Mouse (Mus musculus) cerebellum, postnatal 10 days (tissue): ENCODE measurements at regions not wholly inside any gene's neighbourhood (a gene's known extent, or its start where the extent isn't known, plus 50 kb on each side); places are given as distances from the start of the nearest gene placed in this dataset.

Experiments used
- DNase-seq, 2 experiments: peaks; one replicate each; pipeline ENCODE4 v3.0.0; 2021; ENCODE audit warnings: mixed read lengths in 2 of 2

GRCm38 (mm10) chr8:44839504-44840209 lies 95.6 kb upstream of the Fat1 start:
- DNase-seq, result peak; percentile 35 to 41

- no peak for DNase-seq
Measured at GRCm38 (mm10) chr8:44840646-44841045, 94.6 kb upstream of the Fat1 start.

- DNase-seq, result no peak
Measured at GRCm38 (mm10) chr8:44844362-44844761, 90.9 kb upstream of the Fat1 start.

GRCm38 (mm10) chr8:44852223-44852622 lies 83.0 kb upstream of the Fat1 start:
- no peak for DNase-seq

GRCm38 (mm10) chr8:44855115-44855514 lies 80.1 kb upstream of the Fat1 start:
- DNase-seq, result no peak

GRCm38 (mm10) chr8:44867202-44867601 lies 68.0 kb upstream of the Fat1 start:
- DNase-seq, result no peak

GRCm38 (mm10) chr8:44867666-44868065 lies 67.6 kb upstream of the Fat1 start:
- DNase-seq, result no peak

GRCm38 (mm10) chr8:44877066-44877465 lies 58.2 kb upstream of the Fat1 start:
- no peak for DNase-seq

- no peak for DNase-seq
Measured at GRCm38 (mm10) chr8:44878208-44878607, 57.0 kb upstream of the Fat1 start.

GRCm38 (mm10) chr8:44879186-44879585 lies 56.1 kb upstream of the Fat1 start:
- no peak for DNase-seq

- DNase-seq, result no peak
Measured at GRCm38 (mm10) chr8:44884399-44885006, 50.7 kb upstream of the Fat1 start.
